Mouse (Mus musculus): Measurements from ENCODE around the gene Cer1.

GRCm38 (mm10) chr4:82858431-82859010 lies 26.4 kb downstream of the Cer1 start:
- TF ChIP-seq POLR2A (IDR thresholded peaks at IDR 0.05; ENCODE audit: control insufficient read depth, low read depth, low read length) (no peak), CTCF (IDR thresholded peaks at IDR 0.05; ENCODE audit: control insufficient read depth, insufficient read depth, insufficient replicate concordance, low read depth, low read length) (no peak)
